Mouse (Mus musculus): ENCODE results near the gene Zfp683. TPM values are rescaled to one million over a fixed set of nuclear protein-coding genes. Genes with fewer than 3 reads are reported as not detected.

Gene Zfp683
- polyA plus RNA-seq, 1 experiment from 2014 or later: not detected

- no peak overlapping the region for H3K27ac ChIP-seq
- no peaks in the 10 kb centered on the region for H3K9me3 ChIP-seq (replicated peaks)
- no peaks in the 10 kb centered on the region for H3K36me3 ChIP-seq
- H3K9ac ChIP-seq: no peak overlapping the region
- ATAC-seq (replicated peaks; ENCODE audit: low FRiP score): no peak
- no peak overlapping the region for H3K4me3 ChIP-seq (replicated peaks)
- H3K27me3 ChIP-seq: peaks cover 52% of the 10 kb centered on the region
- WGBS: 0% methylated on average over 8 of the region's 10 CpGs
- H3K4me2 ChIP-seq: 0 out of 2 replicates have a peak overlapping the region, but pooled peaks have one; percentile 54
- peaks cover 42% of the 10 kb centered on the region for H3K4me1 ChIP-seq
Observed at GRCm38 (mm10) chr4:134019210-134019609, 34.4 kb upstream of the Zfp683 start.

- WGBS: 4% methylated on average over 16 of the region's 16 CpGs
- H3K36me3 ChIP-seq: no peaks in the 10 kb centered on the region
- no peak overlapping the region for H3K9ac ChIP-seq
- H3K27ac ChIP-seq: no peak overlapping the region
- H3K4me1 ChIP-seq: peaks cover 42% of the 10 kb centered on the region
- peaks cover 52% of the 10 kb centered on the region for H3K27me3 ChIP-seq
- no peaks in the 10 kb centered on the region for H3K9me3 ChIP-seq (replicated peaks)
- no peak overlapping the region; the same call in 1 of the 2 replicates for H3K4me3 ChIP-seq (replicated peaks)
- peak overlapping the region; percentile 31; the same call in 1 of the 2 replicates for H3K4me2 ChIP-seq
- ATAC-seq (replicated peaks; ENCODE audit: low FRiP score): no peak
Observed at GRCm38 (mm10) chr4:134019641-134020351, 33.8 kb upstream of the Zfp683 start.

- no peaks in the 10 kb centered on the region for H3K9me3 ChIP-seq (replicated peaks)
- H3K4me3 ChIP-seq (replicated peaks): no peak overlapping the region
- H3K4me1 ChIP-seq: peaks cover 42% of the 10 kb centered on the region
- H3K27me3 ChIP-seq: peaks cover 48% of the 10 kb centered on the region
- no peak overlapping the region for H3K4me2 ChIP-seq
- no peak overlapping the region for H3K27ac ChIP-seq
- no peaks in the 10 kb centered on the region for H3K36me3 ChIP-seq
- ATAC-seq (replicated peaks; ENCODE audit: low FRiP score): no peak
- no peak overlapping the region for H3K9ac ChIP-seq
- 2% methylated on average over 11 of the region's 11 CpGs for WGBS
Observed at GRCm38 (mm10) chr4:134020621-134021020, 33.0 kb upstream of the Zfp683 start.

- no peak overlapping the region for H3K4me2 ChIP-seq
- H3K4me3 ChIP-seq (replicated peaks): no peak overlapping the region
- ATAC-seq (replicated peaks; ENCODE audit: low FRiP score): no peak
- H3K4me1 ChIP-seq: no peaks in the 10 kb centered on the region
- H3K9me3 ChIP-seq (replicated peaks): no peaks in the 10 kb centered on the region; the same call in 1 of the 2 replicates
- WGBS: 50% methylated on average over 9 of the region's 9 CpGs
- H3K9ac ChIP-seq: no peak overlapping the region
- no peaks in the 10 kb centered on the region for H3K36me3 ChIP-seq
- H3K27ac ChIP-seq: no peak overlapping the region
- H3K27me3 ChIP-seq: no peaks in the 10 kb centered on the region
Observed at GRCm38 (mm10) chr4:134025802-134026201, 27.8 kb upstream of the Zfp683 start.

- WGBS: 6% methylated on average over 16 of the region's 16 CpGs
- no peak overlapping the region for H3K4me3 ChIP-seq (replicated peaks)
- H3K9me3 ChIP-seq (replicated peaks): no peaks in the 10 kb centered on the region
- no peak overlapping the region for H3K4me2 ChIP-seq
- ATAC-seq (replicated peaks; ENCODE audit: low FRiP score): 0 out of 2 replicates have a peak, but pooled peaks have one; percentile 36
- no peaks in the 10 kb centered on the region for H3K27me3 ChIP-seq
- no peak overlapping the region for H3K9ac ChIP-seq
- H3K4me1 ChIP-seq: peaks cover 6% of the 10 kb centered on the region
- H3K27ac ChIP-seq: no peak overlapping the region
- H3K36me3 ChIP-seq: no peaks in the 10 kb centered on the region
Observed at GRCm38 (mm10) chr4:134035953-134036352, 17.7 kb upstream of the Zfp683 start.

- H3K4me2 ChIP-seq: 0 out of 2 replicates have a peak overlapping the region, but pooled peaks have one; percentile 17
- H3K9me3 ChIP-seq (replicated peaks): no peaks in the 10 kb centered on the region
- 35% methylated on average over 9 of the region's 9 CpGs for WGBS
- H3K27me3 ChIP-seq: no peaks in the 10 kb centered on the region
- no peaks in the 10 kb centered on the region for H3K36me3 ChIP-seq
- no peak overlapping the region for H3K4me3 ChIP-seq (replicated peaks)
- 0 out of 2 replicates have a peak, but pooled peaks have one; percentile 18 for ATAC-seq (replicated peaks; ENCODE audit: low FRiP score)
- peaks cover 8% of the 10 kb centered on the region for H3K4me1 ChIP-seq
- H3K27ac ChIP-seq: 0 out of 2 replicates have a peak overlapping the region, but pooled peaks have one; percentile 4
- no peak overlapping the region for H3K9ac ChIP-seq
Observed at GRCm38 (mm10) chr4:134041317-134042123, 12.1 kb upstream of the Zfp683 start.

- no peak overlapping the region for H3K4me3 ChIP-seq (replicated peaks)
- 62% methylated on average over 2 of the region's 2 CpGs for WGBS
- H3K9ac ChIP-seq: no peak overlapping the region
- no peak overlapping the region for H3K4me2 ChIP-seq
- no peak for ATAC-seq (replicated peaks; ENCODE audit: low FRiP score)
- no peaks in the 10 kb centered on the region for H3K36me3 ChIP-seq
- H3K27me3 ChIP-seq: no peaks in the 10 kb centered on the region
- H3K4me1 ChIP-seq: peaks cover 8% of the 10 kb centered on the region
- H3K9me3 ChIP-seq (replicated peaks): no peaks in the 10 kb centered on the region
- no peak overlapping the region for H3K27ac ChIP-seq
Observed at GRCm38 (mm10) chr4:134043041-134043440, 10.6 kb upstream of the Zfp683 start.

- H3K36me3 ChIP-seq: no peaks in the 10 kb centered on the region
- no peak overlapping the region for H3K4me2 ChIP-seq
- H3K4me1 ChIP-seq: peaks cover 7% of the 10 kb centered on the region; the same call in 1 of the 2 replicates
- no peak overlapping the region for H3K4me3 ChIP-seq (replicated peaks)
- WGBS: 47% methylated on average over 5 of the region's 5 CpGs
- ATAC-seq (replicated peaks; ENCODE audit: low FRiP score): no peak
- no peak overlapping the region for H3K27ac ChIP-seq
- no peaks in the 10 kb centered on the region for H3K27me3 ChIP-seq
- no peak overlapping the region for H3K9ac ChIP-seq
- H3K9me3 ChIP-seq (replicated peaks): no peaks in the 10 kb centered on the region
Observed at GRCm38 (mm10) chr4:134047648-134048047, 6.0 kb upstream of the Zfp683 start.

GRCm38 (mm10) chr4:134051912-134052311, 1.7 kb upstream of the Zfp683 start:
- 82% methylated on average over 5 of the region's 5 CpGs for WGBS
- Histone ChIP-seq H3K36me3 (no peaks in the 10 kb centered on the region), H3K27me3 (no peaks in the 10 kb centered on the region), H3K9me3 (replicated peaks) (no peaks in the 10 kb centered on the region), H3K27ac (no peak overlapping the region), H3K9ac (no peak overlapping the region), H3K4me3 (replicated peaks) (no peak overlapping the region), H3K4me2 (no peak overlapping the region), H3K4me1 (peaks cover 10% of the 10 kb centered on the region; the same call in 1 of the 2 replicates)
- ATAC-seq (replicated peaks; ENCODE audit: low FRiP score): no peak

GRCm38 (mm10) chr4:134052560-134052959, 1.1 kb upstream of the Zfp683 start:
- WGBS: 30% methylated on average over 8 of the region's 8 CpGs
- no peak for ATAC-seq (replicated peaks; ENCODE audit: low FRiP score)
- H3K27me3 ChIP-seq: no peaks in the 10 kb centered on the region
- H3K36me3 ChIP-seq: no peaks in the 10 kb centered on the region
- no peak overlapping the region for H3K4me3 ChIP-seq (replicated peaks)
- H3K9ac ChIP-seq: no peak overlapping the region
- H3K27ac ChIP-seq: no peak overlapping the region
- no peaks in the 10 kb centered on the region for H3K9me3 ChIP-seq (replicated peaks)
- no peak overlapping the region for H3K4me2 ChIP-seq
- peaks cover 10% of the 10 kb centered on the region; the same call in 1 of the 2 replicates for H3K4me1 ChIP-seq

- H3K27me3 ChIP-seq: 0 out of 2 replicates have a peak, but pooled peaks cover 6% of the 10 kb centered on the region
- WGBS: 31% methylated on average over 14 of the region's 14 CpGs
- no peak overlapping the region for H3K9ac ChIP-seq
- peak overlapping the region; percentile 36 for H3K4me2 ChIP-seq
- H3K36me3 ChIP-seq: no peaks in the 10 kb centered on the region
- peak overlapping the region; percentile 16; the same call in 1 of the 2 replicates for H3K4me3 ChIP-seq (replicated peaks)
- H3K9me3 ChIP-seq (replicated peaks): no peaks in the 10 kb centered on the region
- H3K27ac ChIP-seq: no peak overlapping the region
- peaks cover 9% of the 10 kb centered on the region for H3K4me1 ChIP-seq
- ATAC-seq (replicated peaks; ENCODE audit: low FRiP score): no peak
Observed at GRCm38 (mm10) chr4:134058166-134058715, 4.6 kb downstream of the Zfp683 start.

- Histone ChIP-seq H3K4me3 (replicated peaks) (no peak overlapping the region), H3K4me2 (no peak overlapping the region), H3K9me3 (replicated peaks) (no peaks in the 10 kb centered on the region), H3K4me1 (peaks cover 9% of the 10 kb centered on the region), H3K27me3 (0 out of 2 replicates have a peak, but pooled peaks cover 6% of the 10 kb centered on the region), H3K9ac (no peak overlapping the region), H3K36me3 (no peaks in the 10 kb centered on the region), H3K27ac (no peak overlapping the region)
- WGBS: 82% methylated on average over 6 of the region's 6 CpGs
- no peak for ATAC-seq (replicated peaks; ENCODE audit: low FRiP score)
Observed at GRCm38 (mm10) chr4:134058908-134059307, 5.3 kb downstream of the Zfp683 start.

All from kidney, embryonic 15.5 days (tissue).